Mouse (Mus musculus) neural tube, embryonic 10.5 days (tissue): ENCODE data around the gene Pspc1.
A peak's percentile ranks its signal among the peaks of the same experiment; 100 is the strongest.
"Not testable (repeated sequence)": the region's sequence is repeated elsewhere in the genome, so short reads cannot be mapped to it uniquely, and the experiment has no call there.

ENCODE experiments used
- DNase-seq: peaks from one replicate; pipeline ENCODE4 v3.0.0-alpha.2; 2017; ENCODE audit warnings: low spot score; ENCODE audit errors: extremely low spot score

Gene Pspc1

DNA sequence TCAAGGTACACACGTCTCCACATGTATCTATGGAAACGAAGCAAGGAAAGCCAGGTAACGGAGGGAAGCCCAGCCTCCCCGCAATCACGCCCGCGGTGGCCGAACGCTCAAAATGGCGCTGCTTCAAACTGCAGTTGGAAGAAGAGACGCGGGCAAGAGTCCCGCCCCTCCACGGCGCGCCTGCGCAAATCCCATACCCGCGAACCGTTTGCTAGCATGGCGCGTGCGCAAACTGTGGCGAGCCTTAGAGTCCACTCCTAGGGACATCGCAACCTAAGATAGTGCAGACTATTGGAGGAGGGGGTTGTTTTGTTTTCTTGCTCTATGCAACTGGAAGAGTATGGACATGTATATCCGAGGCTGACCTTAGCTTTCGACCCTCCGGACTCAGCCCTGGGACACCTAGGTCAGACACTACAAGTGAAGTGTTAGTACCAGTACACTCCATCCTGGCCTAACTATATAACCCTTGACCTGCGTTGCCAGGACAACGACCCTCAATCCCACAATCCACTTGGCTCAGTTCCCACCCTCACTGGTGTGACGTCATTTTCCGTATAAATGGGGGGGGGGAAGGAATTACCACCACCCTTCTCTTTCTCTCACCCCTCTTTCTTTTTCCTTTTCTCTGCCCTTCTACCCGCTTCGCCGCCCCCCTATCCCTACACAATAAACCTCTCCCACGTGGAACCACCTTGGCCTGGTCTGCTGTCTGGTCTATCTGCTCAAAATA lies at the start of gene Pspc1:
Gene Pspc1, minus strand, starts transcription at position 117 of the 733 bp plus-strand sequence.
- peak; percentile 94 for DNase-seq

GRCm38 (mm10) chr14:56824562-56824961 lies 46.4 kb upstream of the Pspc1 start:
- no peak for DNase-seq

DNA sequence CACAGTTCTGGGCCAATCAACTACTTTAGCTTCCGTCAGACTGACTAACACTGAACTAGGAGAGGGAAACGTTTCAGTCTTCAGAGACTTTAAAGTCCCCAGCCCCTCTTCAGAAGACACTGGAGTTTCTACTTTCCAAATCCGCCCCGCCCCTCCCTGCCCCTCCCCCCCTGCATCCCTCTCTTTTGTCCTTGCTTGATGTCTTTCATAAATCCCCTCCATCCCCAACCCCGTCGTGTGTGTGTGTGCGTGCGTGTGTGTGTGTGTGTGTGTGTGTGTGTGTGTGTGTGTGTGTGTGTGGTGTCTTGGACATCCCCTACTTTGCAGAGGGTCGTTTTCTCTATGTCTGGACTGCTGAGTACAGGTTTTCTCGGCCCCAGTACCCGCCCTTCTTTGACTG lies 39.5 kb upstream of the Pspc1 start:
- DNase-seq = no peak

GRCm38 (mm10) chr14:56817131-56817530 lies 39.0 kb upstream of the Pspc1 start:
- DNase-seq = no peak

DNA sequence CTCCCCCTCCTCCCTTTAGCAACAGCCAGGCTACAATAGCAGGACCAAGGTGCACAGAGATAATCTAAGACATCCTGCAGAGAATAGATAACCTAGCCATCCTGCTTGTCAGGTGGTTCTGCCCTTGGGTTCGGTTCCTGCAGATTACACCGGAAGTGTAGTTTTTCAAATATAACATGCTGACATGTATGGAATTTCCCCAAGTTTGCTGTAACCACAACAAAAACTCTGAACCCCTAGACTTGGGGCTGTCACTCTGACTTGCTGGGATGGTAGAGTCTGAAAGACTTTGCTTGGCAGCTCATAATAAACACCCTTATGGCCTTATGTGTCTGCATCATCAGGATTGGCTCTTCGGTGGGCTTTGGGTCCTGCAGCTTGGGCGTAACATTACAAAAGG lies 38.4 kb upstream of the Pspc1 start:
- DNase-seq = no peak

DNA sequence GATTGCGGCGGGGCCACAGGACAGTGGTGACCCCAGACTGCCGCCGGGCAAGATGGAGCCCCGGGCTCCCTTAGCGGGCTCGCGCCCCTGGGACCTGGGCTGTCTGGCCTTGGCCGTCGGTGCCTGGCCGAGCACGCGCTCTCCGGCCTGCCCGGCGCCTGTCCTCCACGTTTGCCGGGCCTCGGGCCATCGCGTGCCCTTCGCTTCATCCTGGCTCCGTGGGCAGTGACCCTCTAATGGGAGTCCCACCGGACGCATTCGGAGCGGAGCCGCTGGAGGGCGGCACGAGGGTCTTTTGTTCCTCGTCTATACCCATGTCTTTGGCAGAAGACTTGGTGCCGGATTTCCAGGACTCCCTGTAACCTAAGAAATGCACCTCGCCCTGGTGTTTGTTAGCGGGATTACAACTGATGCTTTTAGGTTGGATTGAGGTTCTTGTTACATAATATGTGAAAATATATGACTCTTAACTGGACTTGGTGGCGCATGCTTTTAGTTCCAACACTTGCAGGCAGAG lies 34.5 kb upstream of the Pspc1 start:
- DNase-seq = peak; percentile 89

GRCm38 (mm10) chr14:56811701-56812339 lies 33.7 kb upstream of the Pspc1 start, which contains the start of gene Zmym5:
Gene Zmym5, minus strand, starts transcription at chr14:56811716.
- peak; percentile 96 for DNase-seq

DNA sequence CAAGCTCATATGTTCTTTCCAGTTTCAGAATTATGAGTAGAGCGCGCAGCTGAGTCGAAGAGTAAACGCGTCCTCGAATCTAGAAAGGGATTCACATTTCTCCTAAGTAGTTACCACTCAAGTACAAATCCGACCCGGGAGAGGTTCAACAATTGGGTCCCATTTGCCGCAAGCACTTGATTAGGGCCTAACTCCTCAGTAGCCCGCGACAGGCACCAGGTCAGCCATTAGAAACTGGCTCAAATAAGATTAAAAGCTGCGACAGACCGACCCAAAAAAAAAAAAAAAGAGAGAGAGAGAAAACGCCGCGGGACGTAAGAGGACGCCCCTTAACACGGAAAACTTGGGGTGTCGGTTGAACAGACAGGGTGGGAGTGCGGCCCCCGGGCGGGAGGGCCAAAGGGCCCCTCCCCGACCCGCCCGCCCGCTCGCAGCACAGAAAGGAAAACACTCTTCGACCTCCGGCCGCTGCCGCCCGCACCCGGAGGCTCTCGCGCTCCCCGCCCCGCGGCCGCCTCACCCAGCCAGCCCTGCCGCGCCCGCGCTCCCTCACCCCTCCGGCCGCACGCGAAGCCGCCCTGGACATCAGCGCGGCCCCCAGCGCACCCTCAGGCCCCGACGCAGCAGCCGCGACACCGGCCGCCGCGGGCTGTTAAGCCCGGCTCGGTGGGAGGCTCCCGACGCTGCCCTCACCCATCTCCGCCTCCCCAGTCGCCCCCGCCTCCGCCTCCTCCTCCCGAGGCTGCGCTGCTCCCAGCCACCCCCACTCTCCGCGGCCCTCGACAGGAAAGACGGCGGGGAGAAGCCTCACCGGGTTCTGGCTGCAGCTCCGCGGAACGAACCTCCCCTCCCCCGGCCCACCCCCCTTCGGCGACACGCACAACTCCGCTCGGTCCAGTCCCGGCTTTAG lies 32.9 kb upstream of the Pspc1 start:
- DNase-seq = peak; percentile 61

DNA sequence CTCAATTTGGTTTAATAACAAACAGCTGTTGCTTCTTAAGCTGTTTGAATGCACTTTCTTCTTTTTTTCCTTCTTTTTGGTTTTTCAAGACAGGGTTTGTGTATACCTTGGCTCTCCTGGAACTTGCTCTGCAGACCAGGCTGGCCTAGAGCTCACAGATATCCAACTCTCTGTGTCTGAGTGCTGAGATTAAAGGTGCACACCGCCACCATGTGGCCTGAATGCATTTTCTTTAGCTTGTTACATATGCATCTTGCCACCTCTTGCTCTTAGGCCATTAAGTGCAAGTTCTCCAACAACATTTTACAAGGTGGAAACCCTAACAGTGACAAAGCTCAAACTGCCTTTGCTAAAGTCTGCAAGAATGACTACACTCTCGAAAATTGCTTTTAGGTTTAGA lies 15.1 kb upstream of the Pspc1 start:
- peak; percentile 40 for DNase-seq

- no peak for DNase-seq
Measured at GRCm38 (mm10) chr14:56784575-56784974, 6.5 kb upstream of the Pspc1 start.

DNA sequence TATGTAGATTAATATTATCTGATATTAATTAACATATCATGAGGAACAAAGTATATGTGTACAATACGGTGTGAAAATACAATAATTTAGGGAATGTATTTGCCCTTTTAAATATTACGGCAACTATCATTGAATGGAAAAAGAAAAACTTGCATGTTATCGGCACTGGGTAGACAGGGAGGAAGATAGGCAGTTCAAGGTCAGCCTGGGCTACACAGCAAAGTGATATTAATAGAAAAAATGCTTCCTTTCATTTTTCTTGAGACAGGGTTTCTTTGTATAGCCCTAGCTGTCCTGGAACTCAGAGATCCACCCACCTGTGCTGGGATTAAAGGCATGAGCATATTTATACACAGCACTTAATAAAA lies 801 bp upstream of the Pspc1 start:
- no peak for DNase-seq

DNA sequence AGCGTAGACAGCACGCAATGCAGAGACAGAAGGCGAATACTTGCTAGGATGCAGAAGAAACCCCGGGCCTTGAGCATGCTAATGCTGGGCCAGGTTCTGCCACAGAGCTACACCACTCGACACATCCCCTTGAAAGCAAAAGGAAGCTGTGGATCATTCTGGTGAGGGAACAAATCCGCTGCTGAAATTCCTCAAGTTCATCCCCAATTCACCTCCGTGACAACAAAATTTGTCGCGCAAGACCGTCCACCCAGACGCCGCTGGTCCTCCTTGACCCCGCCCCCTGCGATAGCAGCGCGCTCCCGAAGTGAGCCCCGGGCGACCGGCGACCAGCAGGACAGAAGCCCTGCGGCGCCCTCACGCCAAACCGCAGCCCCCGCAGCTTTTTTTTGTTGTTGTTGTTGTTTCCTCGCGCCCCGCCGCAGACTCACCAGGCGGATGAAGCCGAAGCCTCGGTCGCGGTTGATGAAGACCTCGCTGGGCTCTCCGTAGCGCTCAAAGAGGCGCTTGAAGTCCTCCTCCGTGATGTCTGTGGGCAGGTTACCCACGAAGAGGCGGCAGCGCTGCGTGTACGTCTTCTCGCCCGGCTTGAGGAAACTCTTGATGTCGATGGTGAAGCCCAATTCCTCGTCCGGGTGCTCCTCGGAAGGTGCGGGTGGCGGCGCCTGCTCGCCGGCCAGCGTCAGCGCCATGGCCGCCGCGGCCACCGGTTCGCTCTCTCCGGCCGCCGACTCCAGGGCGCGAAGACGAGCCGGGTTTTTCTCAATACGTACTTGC lies 568 bp downstream of the Pspc1 start:
- DNase-seq = peak; percentile 76

GRCm38 (mm10) chr14:56776571-56777238 lies 1.4 kb downstream of the Pspc1 start:
- DNase-seq = no peak

- DNase-seq = no peak
Measured at GRCm38 (mm10) chr14:56775416-56775815, 2.7 kb downstream of the Pspc1 start.

- DNase-seq = not testable (repeated sequence)
Measured at GRCm38 (mm10) chr14:56766438-56766837, 11.7 kb downstream of the Pspc1 start.

DNA sequence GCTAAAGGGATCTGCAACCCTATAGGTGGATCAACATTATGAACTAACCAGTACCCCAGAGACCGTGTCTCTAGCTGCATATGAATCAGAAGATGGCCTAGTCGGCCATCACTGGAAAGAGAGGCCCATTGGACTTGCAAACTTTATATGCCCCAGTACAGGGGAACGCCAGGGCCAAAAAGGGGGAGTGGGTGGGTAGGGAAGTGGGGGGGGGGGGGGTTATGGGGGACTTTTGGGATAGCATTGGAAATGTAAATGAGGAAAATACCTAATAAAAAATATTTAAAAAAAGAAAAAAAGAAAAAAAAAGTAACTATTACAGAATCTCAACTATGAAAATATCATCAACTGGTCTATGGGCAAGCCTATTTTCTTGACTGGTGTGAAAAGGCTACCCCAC lies 13.0 kb downstream of the Pspc1 start:
- not testable (repeated sequence) for DNase-seq

- no peak for DNase-seq
Measured at GRCm38 (mm10) chr14:56751282-56751681, 26.8 kb downstream of the Pspc1 start.

GRCm38 (mm10) chr14:56740175-56740574 lies 37.9 kb downstream of the Pspc1 start:
- no peak for DNase-seq

GRCm38 (mm10) chr14:56726493-56726892 lies 51.6 kb downstream of the Pspc1 start:
- no peak for DNase-seq

DNA sequence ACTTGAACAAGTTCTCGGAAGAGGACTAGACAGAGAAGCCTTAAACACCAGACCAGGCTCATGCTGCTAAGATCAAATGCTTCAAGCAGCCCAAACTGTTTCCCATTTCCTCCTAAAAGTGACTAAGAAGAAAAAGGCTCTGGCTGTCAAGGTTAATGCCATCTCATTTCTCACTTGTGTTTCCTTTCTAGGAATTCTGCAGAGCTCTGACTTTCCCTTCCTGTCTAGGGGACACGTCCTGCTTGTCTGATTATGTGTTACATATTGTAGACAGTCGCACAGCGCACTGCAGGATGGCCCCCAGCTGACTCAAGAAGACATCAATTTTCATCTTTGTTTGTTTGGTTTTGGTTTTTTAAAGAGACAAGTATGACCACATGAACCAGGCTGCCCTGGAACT lies 72.4 kb downstream of the Pspc1 start:
- no peak for DNase-seq
